Mouse (Mus musculus): ENCODE measurements around the gene Shmt2. TPM values are rescaled to one million over a fixed set of nuclear protein-coding genes. Genes with fewer than 3 reads are reported as not detected.
A peak's percentile ranks its signal among the peaks of the same experiment; 100 is the strongest.

Gene Shmt2
- polyA plus RNA-seq, 1 experiment: 67.4 TPM

GRCm38 (mm10) chr10:127537854-127538583 lies 15.8 kb upstream of the Shmt2 start:
- Histone ChIP-seq H3K27ac (ENCODE audit: insufficient read depth, low read length) (no peak overlapping the region), H3K9me3 (replicated peaks; ENCODE audit: control insufficient read depth, insufficient read depth, low read length, poor library complexity, severe bottlenecking) (no peaks in the 10 kb centered on the region), H3K4me3 (ENCODE audit: low read depth, low read length) (no peak overlapping the region), H3K9ac (ENCODE audit: low read depth, poor library complexity, severe bottlenecking) (no peak overlapping the region), H3K4me1 (ENCODE audit: control insufficient read depth, insufficient read depth, low read length) (peaks cover 7% of the 10 kb centered on the region), H3K36me3 (ENCODE audit: control insufficient read depth, insufficient read depth, low read length, poor library complexity, severe bottlenecking) (no peaks in the 10 kb centered on the region), H3K27me3 (ENCODE audit: control insufficient read depth, insufficient read depth, low read length, poor library complexity, severe bottlenecking) (no peaks in the 10 kb centered on the region)
- TF ChIP-seq CTCF (IDR thresholded peaks at IDR 0.05; ENCODE audit: low read depth, low read length): peak; percentile 98
- TF ChIP-seq EP300 (IDR thresholded peaks at IDR 0.05; ENCODE audit: insufficient read depth, low read depth, low read length): no peak

GRCm38 (mm10) chr10:127536586-127537314 lies 14.5 kb upstream of the Shmt2 start:
- H3K4me3 ChIP-seq (ENCODE audit: low read depth, low read length): no peak overlapping the region

GRCm38 (mm10) chr10:127534929-127535384 lies 12.7 kb upstream of the Shmt2 start:
- Histone ChIP-seq H3K4me1 (ENCODE audit: control insufficient read depth, insufficient read depth, low read length) (peaks cover 7% of the 10 kb centered on the region), H3K27me3 (ENCODE audit: control insufficient read depth, insufficient read depth, low read length, poor library complexity, severe bottlenecking) (peaks cover 8% of the 10 kb centered on the region; the same call in 1 of the 2 replicates), H3K27ac (ENCODE audit: insufficient read depth, low read length) (no peak overlapping the region), H3K36me3 (ENCODE audit: control insufficient read depth, insufficient read depth, low read length, poor library complexity, severe bottlenecking) (no peaks in the 10 kb centered on the region), H3K4me3 (ENCODE audit: low read depth, low read length) (peak overlapping the region; percentile 58), H3K9me3 (replicated peaks; ENCODE audit: control insufficient read depth, insufficient read depth, low read length, poor library complexity, severe bottlenecking) (no peaks in the 10 kb centered on the region), H3K9ac (ENCODE audit: low read depth, poor library complexity, severe bottlenecking) (no peak overlapping the region)
- no peak for TF ChIP-seq POLR2A (IDR thresholded peaks at IDR 0.05; ENCODE audit: insufficient read depth, low read length)
- no peak for TF ChIP-seq EP300 (IDR thresholded peaks at IDR 0.05; ENCODE audit: insufficient read depth, low read depth, low read length)
- TF ChIP-seq CTCF (IDR thresholded peaks at IDR 0.05; ENCODE audit: low read depth, low read length): no peak

More at GRCm38 (mm10) chr10:127536586-127537314, 14.5 kb upstream of the Shmt2 start:
- TF ChIP-seq POLR2A (IDR thresholded peaks at IDR 0.05; ENCODE audit: insufficient read depth, low read length) (no peak), CTCF (IDR thresholded peaks at IDR 0.05; ENCODE audit: low read depth, low read length) (peak; percentile 53), EP300 (IDR thresholded peaks at IDR 0.05; ENCODE audit: insufficient read depth, low read depth, low read length) (0 out of 2 replicates have a peak, but pooled peaks have one; percentile 6)
- Histone ChIP-seq H3K9me3 (replicated peaks; ENCODE audit: control insufficient read depth, insufficient read depth, low read length, poor library complexity, severe bottlenecking) (no peaks in the 10 kb centered on the region), H3K36me3 (ENCODE audit: control insufficient read depth, insufficient read depth, low read length, poor library complexity, severe bottlenecking) (no peaks in the 10 kb centered on the region), H3K27me3 (ENCODE audit: control insufficient read depth, insufficient read depth, low read length, poor library complexity, severe bottlenecking) (peaks cover 4% of the 10 kb centered on the region; the same call in 1 of the 2 replicates), H3K9ac (ENCODE audit: low read depth, poor library complexity, severe bottlenecking) (no peak overlapping the region), H3K4me1 (ENCODE audit: control insufficient read depth, insufficient read depth, low read length) (peaks cover 7% of the 10 kb centered on the region), H3K27ac (ENCODE audit: insufficient read depth, low read length) (no peak overlapping the region)

GRCm38 (mm10) chr10:127534036-127534928 lies 12.0 kb upstream of the Shmt2 start, which contains the start of gene Nxph4:
Gene Nxph4, minus strand, starts transcription at chr10:127534559.
- Histone ChIP-seq H3K4me1 (ENCODE audit: control insufficient read depth, insufficient read depth, low read length) (peaks cover 7% of the 10 kb centered on the region), H3K27ac (ENCODE audit: insufficient read depth, low read length) (no peak within 1 kb of the TSS), H3K9ac (ENCODE audit: low read depth, poor library complexity, severe bottlenecking) (peak within 1 kb of the TSS; percentile 26)

GRCm38 (mm10) chr10:127531548-127531947 lies 9.3 kb upstream of the Shmt2 start:
- TF ChIP-seq POLR2A (IDR thresholded peaks at IDR 0.05; ENCODE audit: insufficient read depth, low read length): no peak
- no peak for TF ChIP-seq CTCF (IDR thresholded peaks at IDR 0.05; ENCODE audit: low read depth, low read length)
- TF ChIP-seq EP300 (IDR thresholded peaks at IDR 0.05; ENCODE audit: insufficient read depth, low read depth, low read length): no peak
- Histone ChIP-seq H3K27ac (ENCODE audit: insufficient read depth, low read length) (no peak overlapping the region), H3K36me3 (ENCODE audit: control insufficient read depth, insufficient read depth, low read length, poor library complexity, severe bottlenecking) (no peaks in the 10 kb centered on the region), H3K9me3 (replicated peaks; ENCODE audit: control insufficient read depth, insufficient read depth, low read length, poor library complexity, severe bottlenecking) (no peaks in the 10 kb centered on the region), H3K4me1 (ENCODE audit: control insufficient read depth, insufficient read depth, low read length) (peaks cover 5% of the 10 kb centered on the region), H3K27me3 (ENCODE audit: control insufficient read depth, insufficient read depth, low read length, poor library complexity, severe bottlenecking) (peaks cover 8% of the 10 kb centered on the region; the same call in 1 of the 2 replicates), H3K9ac (ENCODE audit: low read depth, poor library complexity, severe bottlenecking) (no peak overlapping the region), H3K4me3 (ENCODE audit: low read depth, low read length) (no peak overlapping the region)

More at GRCm38 (mm10) chr10:127534036-127534928, 12.0 kb upstream of the Shmt2 start, which contains the start of gene Nxph4:
- peaks cover 8% of the 10 kb centered on the region; the same call in 1 of the 2 replicates for H3K27me3 ChIP-seq (ENCODE audit: control insufficient read depth, insufficient read depth, low read length, poor library complexity, severe bottlenecking)
- H3K36me3 ChIP-seq (ENCODE audit: control insufficient read depth, insufficient read depth, low read length, poor library complexity, severe bottlenecking): no peaks in the 10 kb centered on the region
- TF ChIP-seq EP300 (IDR thresholded peaks at IDR 0.05; ENCODE audit: insufficient read depth, low read depth, low read length) (0 out of 2 replicates have a peak, but pooled peaks have one; percentile 41), CTCF (IDR thresholded peaks at IDR 0.05; ENCODE audit: low read depth, low read length) (no peak)
- no peaks in the 10 kb centered on the region for H3K9me3 ChIP-seq (replicated peaks; ENCODE audit: control insufficient read depth, insufficient read depth, low read length, poor library complexity, severe bottlenecking)
- H3K4me3 ChIP-seq (ENCODE audit: low read depth, low read length): peak within 1 kb of the TSS; percentile 61

Data from ES-Bruce4 (cell line).